Mouse (Mus musculus) CH12.LX (cell line): ENCODE results near the gene Dynlt1c.
"Not testable (repeated sequence)": the region's sequence is repeated elsewhere in the genome, so short reads cannot be mapped to it uniquely, and the experiment has no call there.

Experiments
- MAZ ChIP-seq: IDR thresholded peaks from 2 replicates; pipeline ENCODE4 v1.6.1; 2012; ENCODE audit warnings: low read depth, mild to moderate bottlenecking, inconsistent platforms, low read length, improper control_type of control experiment, moderate library complexity
- MEF2A ChIP-seq: IDR thresholded peaks from 2 replicates; pipeline ENCODE4 v1.6.1; 2014; ENCODE audit warnings: low read depth, mild to moderate bottlenecking, inconsistent platforms, low read length, improper control_type of control experiment, borderline replicate concordance
- MYC ChIP-seq: IDR thresholded peaks from 2 replicates; pipeline ENCODE4 v1.6.1; 2011; ENCODE audit warnings: low read depth, mild to moderate bottlenecking, improper control_type of control experiment, low read length

DNA sequence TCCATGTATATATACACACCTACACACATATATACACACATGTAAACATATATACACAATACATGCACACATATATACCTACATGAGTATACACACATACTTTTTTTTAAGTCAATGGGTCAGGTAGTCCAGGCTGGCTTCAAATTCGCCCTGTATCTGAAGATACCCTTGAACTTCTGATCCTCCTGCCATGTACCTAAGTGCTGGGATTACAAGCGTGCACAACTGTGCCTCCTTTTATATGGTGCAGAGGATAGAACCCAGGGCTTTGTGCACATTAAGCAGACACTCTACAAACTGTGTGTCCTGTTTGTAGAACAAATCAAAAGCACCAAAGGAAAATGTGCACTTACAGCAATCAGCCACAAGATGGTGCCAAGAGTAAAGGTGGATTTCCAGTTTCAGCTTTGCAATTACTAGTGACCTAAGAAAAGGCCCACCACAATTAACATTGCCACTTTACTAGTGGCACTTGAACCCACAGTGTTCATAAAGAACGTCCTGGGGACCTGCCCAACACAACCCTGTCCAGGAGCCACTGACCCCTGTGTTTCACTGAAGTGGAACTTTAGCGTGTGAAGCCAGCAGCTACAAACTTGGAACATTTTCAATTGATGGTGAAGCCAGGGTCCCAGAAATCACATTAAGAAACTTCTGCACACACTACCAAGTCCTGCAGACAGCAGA lies 41.9 kb upstream of the Dynlt1c start:
- not testable (repeated sequence) for TF ChIP-seq MAZ, MYC, MEF2A
